Mouse (Mus musculus) ES-Bruce4 (cell line): ENCODE data around the gene Cad.

Experiments
- CTCF ChIP-seq: IDR thresholded peaks from one replicate; pipeline ENCODE4 v1.8.1; 2011; ENCODE audit warnings: low read depth, low read length
- EP300 ChIP-seq: IDR thresholded peaks from 2 replicates; pipeline ENCODE4 v1.6.1; 2011; ENCODE audit warnings: low read depth, low read length; ENCODE audit not compliant: insufficient read depth
- POLR2A ChIP-seq: IDR thresholded peaks from one replicate; pipeline ENCODE4 v1.8.1; 2011; ENCODE audit warnings: low read length; ENCODE audit not compliant: insufficient read depth

- TF ChIP-seq CTCF (no peak), EP300 (no peak), POLR2A (no peak)
Measured at GRCm38 (mm10) chr5:31055216-31056140, 898 bp downstream of the Cad start.
